Mouse (Mus musculus): ENCODE data around the gene Nrip2. TPM values are rescaled to one million over a fixed set of nuclear protein-coding genes. Genes with fewer than 3 reads are reported as not detected.
A peak's percentile ranks its signal among the peaks of the same experiment; 100 is the strongest.

The Nrip2 gene
- total and polyA plus RNA-seq, 3 experiments: 0.13 to 1.3 TPM; not detected in 1

GRCm38 (mm10) chr6:128355201-128355681 lies 43.9 kb upstream of the Nrip2 start:
- peak overlapping the region; percentile 24 for H3K4me2 ChIP-seq (ENCODE audit: insufficient read depth, low read depth, poor library complexity, severe bottlenecking)
- H3K27me3 ChIP-seq (replicated peaks): no peaks in the 10 kb centered on the region
- in situ Hi-C loops (cut with MboI; ENCODE audit: low pct_ligation_motif_present, low pct_unique_long_range_greater_than_20kb, low sequenced_read_pairs) (loop anchor here (5.0 kb wide), 1 partner anchor 33 kb away; no protein-coding TSS in a partner anchor), dilution Hi-C loops (cut with MboI; ENCODE audit: extremely low pct_ligation_motif_present, extremely low pct_unique_long_range_greater_than_20kb, low sequenced_read_pairs) (no loop called here)
- H3K27ac ChIP-seq (ENCODE audit: insufficient read depth, low read depth): no peak overlapping the region
- peak overlapping the region; percentile 73 to 88 (median 83) for H3K4me3 ChIP-seq (replicated peaks in 1 of 3; ENCODE audit: low read depth in 2 of 3, low read length in 2 of 3, poor library complexity in 1 of 3)
- no peak for DNase-seq (ENCODE audit: extremely low read depth)
- TF ChIP-seq E2F4 (IDR thresholded peaks at IDR 0.05; ENCODE audit: insufficient replicate concordance, low read depth, low read length): no peak
- TF ChIP-seq BHLHE40 (IDR thresholded peaks at IDR 0.05; ENCODE audit: low read depth, low read length): peak; percentile 50; the same call in 1 of the 2 replicates
- TF ChIP-seq SIN3A (IDR thresholded peaks at IDR 0.05; ENCODE audit: low read length): peak; percentile 26
- H3K9ac ChIP-seq (ENCODE audit: insufficient read depth, low read depth): peak overlapping the region; percentile 44
- H3K36me3 ChIP-seq (replicated peaks in 1 of 2; ENCODE audit: control insufficient read depth in 1 of 2, insufficient read depth in 1 of 2, low read length in 1 of 2): peaks cover 26 to 55% of the 10 kb centered on the region in 2 experiments
- peaks cover 10% of the 10 kb centered on the region; the same call in 1 of the 2 replicates for H3K79me2 ChIP-seq (replicated peaks; ENCODE audit: control insufficient read depth, extremely low read depth, insufficient read depth, poor library complexity, severe bottlenecking)
- H3K4me1 ChIP-seq (ENCODE audit: control insufficient read depth in 1 of 2, insufficient read depth in 2 of 2): peaks cover 4 to 33% of the 10 kb centered on the region in 2 experiments; a peak in 3 of 4 replicates
- H3K9me3 ChIP-seq (replicated peaks; ENCODE audit: low read length): no peaks in the 10 kb centered on the region

GRCm38 (mm10) chr6:128355726-128356416 lies 43.2 kb upstream of the Nrip2 start, which contains the start of gene Tulp3:
Tulp3 (minus strand) TSS chr6:128355851.
- no peaks in the 10 kb centered on the region for H3K27me3 ChIP-seq (replicated peaks)
- peak within 1 kb of the TSS; percentile 73 to 88 (median 83) for H3K4me3 ChIP-seq (replicated peaks in 1 of 3; ENCODE audit: low read depth in 2 of 3, low read length in 2 of 3, poor library complexity in 1 of 3)
- peak; percentile 93 for DNase-seq (ENCODE audit: extremely low read depth)
- peak within 1 kb of the TSS; percentile 68 for H3K9ac ChIP-seq (ENCODE audit: insufficient read depth, low read depth)
- in situ Hi-C loops (cut with MboI; ENCODE audit: low pct_ligation_motif_present, low pct_unique_long_range_greater_than_20kb, low sequenced_read_pairs): loop anchor here (5.0 kb wide), 1 partner anchor 34 kb away; no protein-coding TSS in a partner anchor
- H3K36me3 ChIP-seq (replicated peaks in 1 of 2; ENCODE audit: control insufficient read depth in 1 of 2, insufficient read depth in 1 of 2, low read length in 1 of 2): peaks cover 24 to 53% of the 10 kb centered on the region in 2 experiments
- no peaks in the 10 kb centered on the region for H3K9me3 ChIP-seq (replicated peaks; ENCODE audit: low read length)
- no peak within 1 kb of the TSS for H3K27ac ChIP-seq (ENCODE audit: insufficient read depth, low read depth)
- H3K4me1 ChIP-seq (ENCODE audit: control insufficient read depth in 1 of 2, insufficient read depth in 2 of 2): peaks cover 4 to 39% of the 10 kb centered on the region in 2 experiments; a peak in 3 of 4 replicates
- H3K79me2 ChIP-seq (replicated peaks; ENCODE audit: control insufficient read depth, extremely low read depth, insufficient read depth, poor library complexity, severe bottlenecking): peaks cover 16% of the 10 kb centered on the region
- dilution Hi-C loops (cut with MboI; ENCODE audit: extremely low pct_ligation_motif_present, extremely low pct_unique_long_range_greater_than_20kb, low sequenced_read_pairs): no loop called here
- H3K4me2 ChIP-seq (ENCODE audit: insufficient read depth, low read depth, poor library complexity, severe bottlenecking): peak within 1 kb of the TSS; percentile 81
- TF ChIP-seq NRF1 (IDR thresholded peaks at IDR 0.05; ENCODE audit: low read depth, low read length) (peak; percentile 87), TCF12 (IDR thresholded peaks at IDR 0.05; ENCODE audit: low read depth, low read length) (peak; percentile 42; the same call in 1 of the 2 replicates), SMC3 (IDR thresholded peaks at IDR 0.05; ENCODE audit: low read depth, low read length) (no peak), MAX (IDR thresholded peaks at IDR 0.05; ENCODE audit: low read length) (no peak), MEF2A (IDR thresholded peaks at IDR 0.05; ENCODE audit: borderline replicate concordance, low read depth, low read length) (no peak), CTCF (conservative IDR thresholded peaks at IDR 0.05 in 1 of 2, IDR thresholded peaks at IDR 0.05 in 1 of 2; ENCODE audit: low read depth in 2 of 2, low read length in 2 of 2) (no peak), IRF4 (IDR thresholded peaks at IDR 0.05; ENCODE audit: low read depth, low read length) (no peak; the same call in 1 of the 2 replicates), CHD2 (IDR thresholded peaks at IDR 0.05; ENCODE audit: low read length) (peak; percentile 88), USF1 (IDR thresholded peaks at IDR 0.05; ENCODE audit: low read depth, low read length) (no peak), ELF1 (IDR thresholded peaks at IDR 0.05; ENCODE audit: low read depth, low read length) (peak; percentile 51), UBTF (IDR thresholded peaks at IDR 0.05; ENCODE audit: low read depth, low read length) (no peak), EP300 (IDR thresholded peaks at IDR 0.05; ENCODE audit: low read length) (no peak), HCFC1 (IDR thresholded peaks at IDR 0.05; ENCODE audit: low read depth, low read length) (peak; percentile 79), CHD1 (IDR thresholded peaks at IDR 0.05; ENCODE audit: low read depth, low read length) (no peak), JUND (conservative IDR thresholded peaks at IDR 0.05; ENCODE audit: low read depth, low read length) (no peak), USF2 (conservative IDR thresholded peaks at IDR 0.05; ENCODE audit: low read depth, low read length) (no peak), NELFE (IDR thresholded peaks at IDR 0.05; ENCODE audit: low read depth, low read length) (peak; percentile 70), ZMIZ1 (IDR thresholded peaks at IDR 0.05; ENCODE audit: low read depth, low read length) (no peak), GABPA (IDR thresholded peaks at IDR 0.05; ENCODE audit: insufficient replicate concordance, low read depth, low read length) (no peak), MYC (IDR thresholded peaks at IDR 0.05; ENCODE audit: low read depth, low read length) (no peak), POLR2AphosphoS2 (IDR thresholded peaks at IDR 0.05; ENCODE audit: low read depth, low read length) (no peak), ZKSCAN1 (IDR thresholded peaks at IDR 0.05; ENCODE audit: borderline replicate concordance, low read depth, low read length) (no peak), MAZ (IDR thresholded peaks at IDR 0.05; ENCODE audit: low read depth, low read length) (peak; percentile 81; the same call in 1 of the 2 replicates), JUN (IDR thresholded peaks at IDR 0.05; ENCODE audit: insufficient read depth, low read depth, low read length) (no peak), BHLHE40 (IDR thresholded peaks at IDR 0.05; ENCODE audit: low read depth, low read length) (no peak), TBP (conservative IDR thresholded peaks at IDR 0.05; ENCODE audit: low read depth, low read length) (no peak), E2F4 (IDR thresholded peaks at IDR 0.05; ENCODE audit: insufficient replicate concordance, low read depth, low read length) (no peak), ETS1 (conservative IDR thresholded peaks at IDR 0.05; ENCODE audit: low read depth, low read length) (no peak), KAT2A (IDR thresholded peaks at IDR 0.05; ENCODE audit: insufficient replicate concordance, low read length) (peak; percentile 55; the same call in 1 of the 2 replicates), POLR2A (IDR thresholded peaks at IDR 0.05; ENCODE audit: low read depth, low read length) (peak; percentile 82)

All from CH12.LX (cell line).